Mouse (Mus musculus): Measurements from ENCODE around the gene Scap. TPM values are rescaled to one million over a fixed set of nuclear protein-coding genes. Genes with fewer than 3 reads are reported as not detected.

Gene Scap
- polyA plus RNA-seq, 1 experiment from 2014 or later: 26.8 TPM

GRCm38 (mm10) chr9:110304969-110305651 is 28.0 kb upstream of the Scap start, which contains the start of gene Elp6:
Elp6 (plus strand) TSS chr9:110305173.
- WGBS: under 1% methylated on average over 46 of the region's 46 CpGs
- Histone ChIP-seq H3K27me3 (replicated peaks; ENCODE audit: control insufficient read depth, insufficient read depth, low read length) (no peaks in the 10 kb centered on the region), H3K4me3 (ENCODE audit: low read length) (peak within 1 kb of the TSS; percentile 58), H3K4me1 (ENCODE audit: control insufficient read depth, insufficient read depth, low read length) (peaks cover 6% of the 10 kb centered on the region; the same call in 1 of the 2 replicates), H3K36me3 (ENCODE audit: control insufficient read depth, insufficient read depth, low read length) (no peaks in the 10 kb centered on the region), H3K4me2 (ENCODE audit: low read depth, low read length) (peak within 1 kb of the TSS; percentile 69), H3K27ac (ENCODE audit: low read length) (peak within 1 kb of the TSS; percentile 87), H3K9me3 (ENCODE audit: control insufficient read depth, low read length) (no peaks in the 10 kb centered on the region), H3K9ac (ENCODE audit: low read depth, low read length) (peak within 1 kb of the TSS; percentile 79)
- peak; percentile 99 for ATAC-seq

- Histone ChIP-seq H3K27ac (ENCODE audit: low read length) (no peak overlapping the region), H3K4me1 (ENCODE audit: control insufficient read depth, insufficient read depth, low read length) (peaks cover 6% of the 10 kb centered on the region; the same call in 1 of the 2 replicates), H3K4me3 (ENCODE audit: low read length) (no peak overlapping the region), H3K36me3 (ENCODE audit: control insufficient read depth, insufficient read depth, low read length) (0 out of 2 replicates have a peak, but pooled peaks cover 3% of the 10 kb centered on the region), H3K4me2 (ENCODE audit: low read depth, low read length) (no peak overlapping the region), H3K27me3 (replicated peaks; ENCODE audit: control insufficient read depth, insufficient read depth, low read length) (no peaks in the 10 kb centered on the region), H3K9me3 (ENCODE audit: control insufficient read depth, low read length) (no peaks in the 10 kb centered on the region), H3K9ac (ENCODE audit: low read depth, low read length) (0 out of 2 replicates have a peak overlapping the region, but pooled peaks have one; percentile 79)
- ATAC-seq: no peak
- WGBS: 89% methylated on average over 5 of the region's 5 CpGs
These were observed 26.7 kb upstream of the Scap start for GRCm38 (mm10) chr9:110306371-110306770.

- ATAC-seq: no peak
- 78% methylated on average over 5 of the region's 5 CpGs for WGBS
- H3K27ac ChIP-seq (ENCODE audit: low read length): no peak overlapping the region
- no peaks in the 10 kb centered on the region for H3K9me3 ChIP-seq (ENCODE audit: control insufficient read depth, low read length)
- 0 out of 2 replicates have a peak, but pooled peaks cover 3% of the 10 kb centered on the region for H3K36me3 ChIP-seq (ENCODE audit: control insufficient read depth, insufficient read depth, low read length)
- H3K9ac ChIP-seq (ENCODE audit: low read depth, low read length): no peak overlapping the region
- H3K27me3 ChIP-seq (replicated peaks; ENCODE audit: control insufficient read depth, insufficient read depth, low read length): no peaks in the 10 kb centered on the region
- no peaks in the 10 kb centered on the region for H3K4me1 ChIP-seq (ENCODE audit: control insufficient read depth, insufficient read depth, low read length)
- no peak overlapping the region for H3K4me2 ChIP-seq (ENCODE audit: low read depth, low read length)
- H3K4me3 ChIP-seq (ENCODE audit: low read length): no peak overlapping the region
These were observed 18.4 kb upstream of the Scap start for GRCm38 (mm10) chr9:110314706-110315105.

GRCm38 (mm10) chr9:110315410-110315809 is 17.7 kb upstream of the Scap start:
- Histone ChIP-seq H3K27ac (ENCODE audit: low read length) (no peak overlapping the region), H3K36me3 (ENCODE audit: control insufficient read depth, insufficient read depth, low read length) (0 out of 2 replicates have a peak, but pooled peaks cover 3% of the 10 kb centered on the region), H3K4me2 (ENCODE audit: low read depth, low read length) (no peak overlapping the region), H3K27me3 (replicated peaks; ENCODE audit: control insufficient read depth, insufficient read depth, low read length) (no peaks in the 10 kb centered on the region), H3K4me3 (ENCODE audit: low read length) (no peak overlapping the region), H3K9me3 (ENCODE audit: control insufficient read depth, low read length) (no peaks in the 10 kb centered on the region), H3K9ac (ENCODE audit: low read depth, low read length) (no peak overlapping the region), H3K4me1 (ENCODE audit: control insufficient read depth, insufficient read depth, low read length) (no peaks in the 10 kb centered on the region)
- no peak for ATAC-seq
- 90% methylated on average over 6 of the region's 6 CpGs for WGBS

- Histone ChIP-seq H3K27ac (ENCODE audit: low read length) (no peak overlapping the region), H3K4me3 (ENCODE audit: low read length) (no peak overlapping the region), H3K9me3 (ENCODE audit: control insufficient read depth, low read length) (no peaks in the 10 kb centered on the region), H3K4me1 (ENCODE audit: control insufficient read depth, insufficient read depth, low read length) (no peaks in the 10 kb centered on the region), H3K9ac (ENCODE audit: low read depth, low read length) (no peak overlapping the region), H3K27me3 (replicated peaks; ENCODE audit: control insufficient read depth, insufficient read depth, low read length) (no peaks in the 10 kb centered on the region), H3K36me3 (ENCODE audit: control insufficient read depth, insufficient read depth, low read length) (0 out of 2 replicates have a peak, but pooled peaks cover under 1% of the 10 kb centered on the region), H3K4me2 (ENCODE audit: low read depth, low read length) (no peak overlapping the region)
- 92% methylated on average over 8 of the region's 8 CpGs for WGBS
- no peak for ATAC-seq
These were observed 17.2 kb upstream of the Scap start for GRCm38 (mm10) chr9:110315904-110316303.

GRCm38 (mm10) chr9:110316503-110316902 is 16.6 kb upstream of the Scap start:
- no peak for ATAC-seq
- Histone ChIP-seq H3K9ac (ENCODE audit: low read depth, low read length) (no peak overlapping the region), H3K27me3 (replicated peaks; ENCODE audit: control insufficient read depth, insufficient read depth, low read length) (no peaks in the 10 kb centered on the region), H3K36me3 (ENCODE audit: control insufficient read depth, insufficient read depth, low read length) (no peaks in the 10 kb centered on the region), H3K4me2 (ENCODE audit: low read depth, low read length) (no peak overlapping the region), H3K9me3 (ENCODE audit: control insufficient read depth, low read length) (no peaks in the 10 kb centered on the region), H3K4me3 (ENCODE audit: low read length) (no peak overlapping the region), H3K4me1 (ENCODE audit: control insufficient read depth, insufficient read depth, low read length) (no peaks in the 10 kb centered on the region), H3K27ac (ENCODE audit: low read length) (no peak overlapping the region)
- WGBS: 95% methylated on average over 8 of the region's 8 CpGs

GRCm38 (mm10) chr9:110320769-110321168 is 12.3 kb upstream of the Scap start:
- H3K9me3 ChIP-seq (ENCODE audit: control insufficient read depth, low read length): no peaks in the 10 kb centered on the region
- no peak overlapping the region for H3K9ac ChIP-seq (ENCODE audit: low read depth, low read length)
- no peak overlapping the region for H3K4me2 ChIP-seq (ENCODE audit: low read depth, low read length)
- H3K4me1 ChIP-seq (ENCODE audit: control insufficient read depth, insufficient read depth, low read length): no peaks in the 10 kb centered on the region
- H3K4me3 ChIP-seq (ENCODE audit: low read length): no peak overlapping the region
- no peak overlapping the region for H3K27ac ChIP-seq (ENCODE audit: low read length)
- 95% methylated on average over 10 of the region's 10 CpGs for WGBS
- H3K27me3 ChIP-seq (replicated peaks; ENCODE audit: control insufficient read depth, insufficient read depth, low read length): no peaks in the 10 kb centered on the region
- ATAC-seq: no peak
- no peaks in the 10 kb centered on the region for H3K36me3 ChIP-seq (ENCODE audit: control insufficient read depth, insufficient read depth, low read length)

- Histone ChIP-seq H3K9ac (ENCODE audit: low read depth, low read length) (no peak overlapping the region), H3K27me3 (replicated peaks; ENCODE audit: control insufficient read depth, insufficient read depth, low read length) (no peaks in the 10 kb centered on the region), H3K9me3 (ENCODE audit: control insufficient read depth, low read length) (no peaks in the 10 kb centered on the region), H3K4me3 (ENCODE audit: low read length) (no peak overlapping the region), H3K4me1 (ENCODE audit: control insufficient read depth, insufficient read depth, low read length) (no peaks in the 10 kb centered on the region), H3K36me3 (ENCODE audit: control insufficient read depth, insufficient read depth, low read length) (no peaks in the 10 kb centered on the region), H3K4me2 (ENCODE audit: low read depth, low read length) (no peak overlapping the region), H3K27ac (ENCODE audit: low read length) (no peak overlapping the region)
- ATAC-seq: no peak
These were observed 10.1 kb upstream of the Scap start for GRCm38 (mm10) chr9:110322972-110323371.

- H3K4me2 ChIP-seq (ENCODE audit: low read depth, low read length): no peak overlapping the region
- no peaks in the 10 kb centered on the region for H3K9me3 ChIP-seq (ENCODE audit: control insufficient read depth, low read length)
- no peaks in the 10 kb centered on the region for H3K4me1 ChIP-seq (ENCODE audit: control insufficient read depth, insufficient read depth, low read length)
- H3K36me3 ChIP-seq (ENCODE audit: control insufficient read depth, insufficient read depth, low read length): no peaks in the 10 kb centered on the region
- H3K9ac ChIP-seq (ENCODE audit: low read depth, low read length): no peak overlapping the region
- H3K27me3 ChIP-seq (replicated peaks; ENCODE audit: control insufficient read depth, insufficient read depth, low read length): no peaks in the 10 kb centered on the region
- ATAC-seq: no peak
- WGBS: 89% methylated on average over 1 of the region's 1 CpGs
- H3K4me3 ChIP-seq (ENCODE audit: low read length): no peak overlapping the region
- H3K27ac ChIP-seq (ENCODE audit: low read length): no peak overlapping the region
These were observed 8.9 kb upstream of the Scap start for GRCm38 (mm10) chr9:110324181-110324580.

GRCm38 (mm10) chr9:110328178-110328577 is 4.9 kb upstream of the Scap start:
- no peak overlapping the region for H3K27ac ChIP-seq (ENCODE audit: low read length)
- H3K9me3 ChIP-seq (ENCODE audit: control insufficient read depth, low read length): no peaks in the 10 kb centered on the region
- no peak overlapping the region for H3K9ac ChIP-seq (ENCODE audit: low read depth, low read length)
- H3K36me3 ChIP-seq (ENCODE audit: control insufficient read depth, insufficient read depth, low read length): no peaks in the 10 kb centered on the region
- H3K27me3 ChIP-seq (replicated peaks; ENCODE audit: control insufficient read depth, insufficient read depth, low read length): no peaks in the 10 kb centered on the region
- WGBS: 75% methylated on average over 2 of the region's 2 CpGs
- ATAC-seq: no peak
- no peak overlapping the region for H3K4me2 ChIP-seq (ENCODE audit: low read depth, low read length)
- no peak overlapping the region for H3K4me3 ChIP-seq (ENCODE audit: low read length)
- H3K4me1 ChIP-seq (ENCODE audit: control insufficient read depth, insufficient read depth, low read length): no peaks in the 10 kb centered on the region
